10 mouse cellular contexts compared by ENCODE assay signal in the genomic region with DNA sequence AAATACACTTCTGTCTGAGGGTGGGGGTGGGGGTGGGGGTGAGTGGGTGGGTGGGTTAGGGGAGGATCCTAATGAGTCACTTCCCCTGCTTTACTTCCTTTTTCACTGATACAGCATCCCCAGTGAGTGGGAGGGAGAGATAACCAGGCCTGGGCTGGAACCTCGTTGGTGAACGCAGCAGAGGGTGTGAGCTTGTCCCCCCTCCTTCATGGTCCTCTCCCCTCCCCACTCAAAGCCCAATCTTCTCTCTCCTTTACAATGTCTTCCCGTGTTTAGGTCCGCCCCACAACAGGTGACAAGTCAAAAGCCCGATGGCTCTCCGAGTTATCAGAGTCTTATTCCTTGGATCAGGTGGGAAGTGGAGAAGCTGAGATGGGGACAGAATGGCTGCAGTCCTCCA.
A peak's percentile ranks its signal among the peaks of the same experiment; 100 is the strongest.
DNase-seq lines count a peak whose midpoint lies in the region; ATAC-seq and TF ChIP-seq lines count a peak whose summit lies in the region.
"Had no signal": no experiment of that assay in that cellular context is flagged by ENCODE, and none has a peak within 500 bp of the region (broad histone marks: within the 10 kb centered on the region; RNA-seq: fewer than 3 reads in every experiment).

No protein-coding gene starts in this region.

- TF ChIP-seq RAD21 in CH12.LX (IDR thresholded peaks at IDR 0.05; ENCODE audit: low read depth, low read length) = no peak

- H3K27me3 ChIP-seq in heart, embryonic 15.5 days = no peaks in the 10 kb centered on the region
- no peaks in the 10 kb centered on the region for H3K27me3 ChIP-seq in heart, adult 2 months (ENCODE audit: control insufficient read depth, insufficient read depth, low read length)
- no peaks in the 10 kb centered on the region for H3K27me3 ChIP-seq in CH12.LX (replicated peaks)
- H3K27me3 ChIP-seq: limb, embryonic 13.5 days had no signal

- H3K4me3 ChIP-seq in heart, embryonic 15.5 days = no peak overlapping the region
- no peak overlapping the region for H3K4me3 ChIP-seq in heart, adult 2 months
- peak overlapping the region; percentile 14 to 55 (median 40) for H3K4me3 ChIP-seq in CH12.LX (replicated peaks in 1 of 3; ENCODE audit: low read depth in 2 of 3, low read length in 2 of 3, poor library complexity in 1 of 3)
- H3K4me3 ChIP-seq: limb, embryonic 13.5 days had no signal

- no peaks in the 10 kb centered on the region for H3K9me3 ChIP-seq in heart, embryonic 15.5 days (replicated peaks)
- H3K9me3 ChIP-seq in CH12.LX (replicated peaks; ENCODE audit: low read length) = no peaks in the 10 kb centered on the region
- H3K9me3 ChIP-seq: limb, embryonic 13.5 days had no signal

- H3K27ac ChIP-seq in heart, embryonic 15.5 days = peak overlapping the region; percentile 43; the same call in 1 of the 2 replicates
- H3K27ac ChIP-seq in heart, adult 2 months = no peak overlapping the region
- H3K27ac ChIP-seq in CH12.LX (ENCODE audit: insufficient read depth, low read depth) = peak overlapping the region; percentile 88
- H3K27ac ChIP-seq: hindbrain, embryonic 14.5 days; limb, embryonic 13.5 days had no signal

- intact Hi-C loops in heart, adult 2 months (cut with DNase I) = no loop called here
- intact Hi-C loops in left cerebral cortex, postnatal 14 days (cut with DNase I) = no loop called here

- TF ChIP-seq CTCF in heart, adult 2 months (IDR thresholded peaks at IDR 0.05) = no peak
- TF ChIP-seq CTCF in CH12.LX (conservative IDR thresholded peaks at IDR 0.05 in 1 of 2, IDR thresholded peaks at IDR 0.05 in 1 of 2; ENCODE audit: low read depth in 2 of 2, low read length in 2 of 2) = no peak

- in situ Hi-C loops in CH12.LX (cut with MboI; ENCODE audit: low pct_ligation_motif_present, low pct_unique_long_range_greater_than_20kb, low sequenced_read_pairs) = no loop called here

- no peak overlapping the region for H3K9ac ChIP-seq in heart, embryonic 15.5 days
- H3K9ac ChIP-seq in heart, adult 2 months (ENCODE audit: low read depth, low read length) = no peak overlapping the region
- peak overlapping the region; percentile 65 for H3K9ac ChIP-seq in CH12.LX (ENCODE audit: insufficient read depth, low read depth)
- H3K9ac ChIP-seq: hindbrain, embryonic 14.5 days; limb, embryonic 13.5 days had no signal

- no peak for DNase-seq in heart, adult 2 months
- DNase-seq in CH12.LX (ENCODE audit: extremely low read depth) = peak; percentile 87
- peak; percentile 80 for DNase-seq in liver
- DNase-seq in spleen, adult 18-20 months = peak; percentile 43 to 48
- DNase-seq in left cerebral cortex, postnatal 14 days (ENCODE audit: low spot score in 2 of 2) = no peak
- DNase-seq in right cerebral cortex, postnatal 25 days = no peak
- no peak for DNase-seq in cerebellum, adult 8-10 months

- H3K4me1 ChIP-seq in heart, embryonic 15.5 days (replicated peaks) = peaks cover 44% of the 10 kb centered on the region
- H3K4me1 ChIP-seq in heart, adult 2 months (ENCODE audit: control insufficient read depth, insufficient read depth, low read length) = peaks cover 6% of the 10 kb centered on the region
- H3K4me1 ChIP-seq in CH12.LX (ENCODE audit: control insufficient read depth in 1 of 2, insufficient read depth in 2 of 2) = peaks cover 8 to 36% of the 10 kb centered on the region in 2 experiments

- dilution Hi-C loops in CH12.LX (cut with MboI; ENCODE audit: extremely low pct_ligation_motif_present, extremely low pct_unique_long_range_greater_than_20kb, low sequenced_read_pairs) = no loop called here

- TF ChIP-seq POLR2A in heart, adult 2 months (IDR thresholded peaks at IDR 0.05; ENCODE audit: insufficient read depth, low read depth, low read length) = no peak
- TF ChIP-seq POLR2A in CH12.LX (IDR thresholded peaks at IDR 0.05; ENCODE audit: low read depth, low read length) = peak; percentile 57

- 52% methylated on average over 6 of the region's 6 CpGs for WGBS in heart, embryonic 15.5 days
- 31% methylated on average over 6 of the region's 6 CpGs for WGBS in heart, adult 2 months

- H3K79me2 ChIP-seq in heart, adult 2 months (replicated peaks; ENCODE audit: control insufficient read depth, insufficient read depth, low read length) = no peaks in the 10 kb centered on the region
- no peaks in the 10 kb centered on the region for H3K79me2 ChIP-seq in CH12.LX (replicated peaks; ENCODE audit: control insufficient read depth, extremely low read depth, insufficient read depth, poor library complexity, severe bottlenecking)

- no peak for TF ChIP-seq EP300 in heart, adult 2 months (IDR thresholded peaks at IDR 0.05; ENCODE audit: insufficient read depth, low read depth, low read length)
- TF ChIP-seq EP300 in CH12.LX (IDR thresholded peaks at IDR 0.05; ENCODE audit: low read length) = peak; percentile 37; the same call in 1 of the 2 replicates

- ATAC-seq in heart, embryonic 15.5 days (replicated peaks; ENCODE audit: insufficient number of reproducible peaks, insufficient read depth, low FRiP score, low read depth) = 0 out of 2 replicates have a peak, but pooled peaks have one; percentile 51

- H3K4me2 ChIP-seq in heart, embryonic 15.5 days = peak overlapping the region; percentile 11; the same call in 1 of the 2 replicates
- H3K4me2 ChIP-seq in CH12.LX (ENCODE audit: insufficient read depth, low read depth, poor library complexity, severe bottlenecking) = peak overlapping the region; percentile 78
- H3K4me2 ChIP-seq: hindbrain, embryonic 14.5 days; limb, embryonic 13.5 days had no signal

- H3K36me3 ChIP-seq in heart, embryonic 15.5 days = no peaks in the 10 kb centered on the region
- H3K36me3 ChIP-seq in heart, adult 2 months (ENCODE audit: control insufficient read depth, insufficient read depth, low read length) = no peaks in the 10 kb centered on the region
- peaks cover 0 to 1% of the 10 kb centered on the region in 2 experiments for H3K36me3 ChIP-seq in CH12.LX (replicated peaks in 1 of 2; ENCODE audit: control insufficient read depth in 1 of 2, insufficient read depth in 1 of 2, low read length in 1 of 2)
- H3K36me3 ChIP-seq: limb, embryonic 13.5 days had no signal

TF ChIP-seq in CH12.LX, 34 proteins besides CTCF, POLR2A, EP300 and RAD21:
- TF ChIP-seq USF2 (conservative IDR thresholded peaks at IDR 0.05; ENCODE audit: low read depth, low read length) (no peak), BHLHE40 (IDR thresholded peaks at IDR 0.05; ENCODE audit: low read depth, low read length) (peak; percentile 33; the same call in 1 of the 2 replicates), MEF2A (IDR thresholded peaks at IDR 0.05; ENCODE audit: borderline replicate concordance, low read depth, low read length) (0 out of 2 replicates have a peak, but pooled peaks have one; percentile 30), NELFE (IDR thresholded peaks at IDR 0.05; ENCODE audit: low read depth, low read length) (peak; percentile 59), NRF1 (IDR thresholded peaks at IDR 0.05; ENCODE audit: low read depth, low read length) (no peak), UBTF (IDR thresholded peaks at IDR 0.05; ENCODE audit: low read depth, low read length) (no peak), SIN3A (IDR thresholded peaks at IDR 0.05; ENCODE audit: low read length) (peak; percentile 42), PAX5 (IDR thresholded peaks at IDR 0.05; ENCODE audit: low read length) (no peak), TCF12 (IDR thresholded peaks at IDR 0.05; ENCODE audit: low read depth, low read length) (0 out of 2 replicates have a peak, but pooled peaks have one; percentile 41), TBP (conservative IDR thresholded peaks at IDR 0.05; ENCODE audit: low read depth, low read length) (no peak), MXI1 (IDR thresholded peaks at IDR 0.05; ENCODE audit: low read depth, low read length) (peak; percentile 37; the same call in 1 of the 2 replicates), MAFK (IDR thresholded peaks at IDR 0.05; ENCODE audit: insufficient replicate concordance, low read length) (no peak), ZNF384 (IDR thresholded peaks at IDR 0.05; ENCODE audit: low read depth, low read length) (no peak), JUN (IDR thresholded peaks at IDR 0.05; ENCODE audit: insufficient read depth, low read depth, low read length) (no peak), POLR2AphosphoS2 (IDR thresholded peaks at IDR 0.05; ENCODE audit: low read depth, low read length) (0 out of 2 replicates have a peak, but pooled peaks have one; percentile 45), ELF1 (IDR thresholded peaks at IDR 0.05; ENCODE audit: low read depth, low read length) (0 out of 2 replicates have a peak, but pooled peaks have one; percentile 21), HCFC1 (IDR thresholded peaks at IDR 0.05; ENCODE audit: low read depth, low read length) (peak; percentile 44; the same call in 1 of the 2 replicates), ZKSCAN1 (IDR thresholded peaks at IDR 0.05; ENCODE audit: borderline replicate concordance, low read depth, low read length) (no peak), GABPA (IDR thresholded peaks at IDR 0.05; ENCODE audit: insufficient replicate concordance, low read depth, low read length) (no peak), IRF4 (IDR thresholded peaks at IDR 0.05; ENCODE audit: low read depth, low read length) (peak; percentile 66), MYC (IDR thresholded peaks at IDR 0.05; ENCODE audit: low read depth, low read length) (no peak), CHD1 (IDR thresholded peaks at IDR 0.05; ENCODE audit: low read depth, low read length) (0 out of 2 replicates have a peak, but pooled peaks have one; percentile 71), SMC3 (IDR thresholded peaks at IDR 0.05; ENCODE audit: low read depth, low read length) (no peak), USF1 (IDR thresholded peaks at IDR 0.05; ENCODE audit: low read depth, low read length) (no peak), ETS1 (conservative IDR thresholded peaks at IDR 0.05; ENCODE audit: low read depth, low read length) (no peak; the same call in 1 of the 2 replicates), RCOR1 (conservative IDR thresholded peaks at IDR 0.05; ENCODE audit: low read depth, low read length) (peak; percentile 58; the same call in 1 of the 2 replicates), JUND (conservative IDR thresholded peaks at IDR 0.05; ENCODE audit: low read depth, low read length) (no peak), MAZ (IDR thresholded peaks at IDR 0.05; ENCODE audit: low read depth, low read length) (peak; percentile 76; the same call in 1 of the 2 replicates), ZC3H11A (IDR thresholded peaks at IDR 0.05; ENCODE audit: low read depth, low read length) (no peak), KAT2A (IDR thresholded peaks at IDR 0.05; ENCODE audit: insufficient replicate concordance, low read length) (no peak), CHD2 (IDR thresholded peaks at IDR 0.05; ENCODE audit: low read length) (no peak), ZMIZ1 (IDR thresholded peaks at IDR 0.05; ENCODE audit: low read depth, low read length) (peak; percentile 36; the same call in 1 of the 2 replicates), MAX (IDR thresholded peaks at IDR 0.05; ENCODE audit: low read length) (peak; percentile 50; the same call in 1 of the 2 replicates), E2F4 (IDR thresholded peaks at IDR 0.05; ENCODE audit: insufficient replicate concordance, low read depth, low read length) (no peak)

Comparison
In these comparisons a context has a peak if more than half of its experiments do, and no peak if none do; other contexts are left out.
1. H3K4me3 ChIP-seq: peak in CH12.LX (3 of 3); none in heart, embryonic 15.5 days (single experiment) and heart, adult 2 months (single experiment).
2. DNase-seq: peak in CH12.LX (single experiment), liver (single experiment) and spleen, adult 18-20 months (2 of 2); none in heart, adult 2 months (0 of 2), left cerebral cortex, postnatal 14 days (0 of 2), right cerebral cortex, postnatal 25 days (single experiment) and cerebellum, adult 8-10 months (single experiment).